In genomic region chr11:20585297-20585696, GRCm38 (mm10) we compare ENCODE assay signal across 25 mouse cellular contexts.
"Had no signal": no experiment of that assay in that cellular context is flagged by ENCODE, and none has a peak within 500 bp of the region (broad histone marks: within the 10 kb centered on the region; RNA-seq: fewer than 3 reads in every experiment).

No protein-coding gene starts in this region.

- H3K4me2 ChIP-seq: heart, embryonic 12.5 days; hindbrain, embryonic 12.5 days; hindbrain, embryonic 14.5 days; intestine, embryonic 15.5 days; limb, embryonic 12.5 days; liver, embryonic 11.5 days; liver, embryonic 13.5 days; liver, embryonic 15.5 days had no signal

- H3K4me1 ChIP-seq: hindbrain, embryonic 10.5 days; intestine, embryonic 15.5 days; liver, embryonic 15.5 days had no signal

- H3K4me3 ChIP-seq: gastrocnemius, adult 2 months; heart, embryonic 12.5 days; hindbrain, embryonic 10.5 days; hindbrain, embryonic 12.5 days; intestine, embryonic 15.5 days; layer of hippocampus, adult 2 months; limb, embryonic 10.5 days; limb, embryonic 12.5 days; liver, embryonic 13.5 days; liver, embryonic 15.5 days had no signal

- H3K27ac ChIP-seq: gastrocnemius, adult 2 months; hindbrain, embryonic 10.5 days; hindbrain, embryonic 12.5 days; hindbrain, embryonic 14.5 days; intestine, embryonic 15.5 days; layer of hippocampus, adult 2 months; limb, embryonic 10.5 days; limb, embryonic 12.5 days; liver, embryonic 13.5 days; liver, embryonic 15.5 days had no signal

- H3K36me3 ChIP-seq: heart, embryonic 12.5 days; hindbrain, embryonic 10.5 days; hindbrain, embryonic 12.5 days; intestine, embryonic 15.5 days; limb, embryonic 10.5 days; limb, embryonic 12.5 days; liver, embryonic 13.5 days; liver, embryonic 15.5 days had no signal

- H3K27me3 ChIP-seq: heart, embryonic 12.5 days; hindbrain, embryonic 12.5 days; intestine, embryonic 15.5 days; limb, embryonic 12.5 days; liver, embryonic 13.5 days; liver, embryonic 15.5 days had no signal

- H3K9me3 ChIP-seq: heart, embryonic 12.5 days; hindbrain, embryonic 10.5 days; hindbrain, embryonic 12.5 days; intestine, embryonic 15.5 days; limb, embryonic 10.5 days; limb, embryonic 12.5 days; liver, embryonic 13.5 days; liver, embryonic 15.5 days had no signal

- DNase-seq: gastrocnemius, adult 2 months; gastrocnemius, postnatal 10 days; gastrocnemius, postnatal 25 days; heart, adult 18-20 months; heart, postnatal 10 days; heart, postnatal 4 days; kidney, adult 18-20 months; kidney, adult 8-10 months; kidney, postnatal 10 days; kidney, postnatal 25 days; kidney, postnatal 4 days; layer of hippocampus, postnatal 36 days; liver; liver, embryonic 13.5 days; liver, postnatal 0 days had no signal
